In the genomic region with DNA sequence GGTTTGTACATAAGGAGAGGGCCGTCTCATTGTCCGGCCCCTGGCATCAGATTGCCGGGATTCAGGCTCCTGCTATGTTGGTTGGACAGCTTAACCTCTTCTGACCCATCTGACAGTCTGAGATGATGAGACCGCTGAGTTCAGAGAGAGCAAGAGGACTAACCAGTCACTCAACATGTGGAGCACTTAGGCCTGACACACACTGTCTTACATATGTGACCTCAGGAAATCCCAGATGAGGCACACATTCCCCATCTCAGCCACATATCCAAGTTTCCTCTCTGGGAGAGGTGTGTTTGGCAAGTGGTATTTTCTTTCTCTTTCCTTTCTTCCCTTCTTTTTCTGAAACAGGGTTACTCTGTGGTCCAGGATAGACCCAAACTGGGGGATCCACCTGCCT, we compare ENCODE assay signal across 11 mouse cellular contexts. TPM values are rescaled to one million over a fixed set of nuclear protein-coding genes. Genes with fewer than 3 reads are reported as not detected.
"Had no signal": no experiment of that assay in that cellular context is flagged by ENCODE, and none has a peak within 500 bp of the region (broad histone marks: within the 10 kb centered on the region; RNA-seq: fewer than 3 reads in every experiment).

No protein-coding gene starts in this region.

- H3K4me1 ChIP-seq: midbrain, embryonic 13.5 days had no signal

- H3K4me3 ChIP-seq: limb, embryonic 10.5 days; limb, embryonic 13.5 days; liver, embryonic 12.5 days; liver, embryonic 15.5 days; lung, embryonic 15.5 days; midbrain, embryonic 13.5 days; neural tube, embryonic 13.5 days; stomach, embryonic 15.5 days had no signal

- H3K9ac ChIP-seq: limb, embryonic 13.5 days; liver, embryonic 12.5 days; liver, embryonic 15.5 days; lung, embryonic 15.5 days; midbrain, embryonic 13.5 days; stomach, embryonic 15.5 days had no signal

- H3K4me2 ChIP-seq: limb, embryonic 13.5 days; liver, embryonic 12.5 days; liver, embryonic 15.5 days; lung, embryonic 15.5 days; midbrain, embryonic 13.5 days; neural tube, embryonic 13.5 days; stomach, embryonic 15.5 days had no signal

- H3K9me3 ChIP-seq: limb, embryonic 10.5 days; limb, embryonic 13.5 days; liver, embryonic 12.5 days; liver, embryonic 15.5 days; lung, embryonic 15.5 days; midbrain, embryonic 13.5 days; neural tube, embryonic 13.5 days; stomach, embryonic 15.5 days had no signal

- H3K27me3 ChIP-seq: limb, embryonic 13.5 days; lung, embryonic 15.5 days; midbrain, embryonic 13.5 days; neural tube, embryonic 13.5 days; stomach, embryonic 15.5 days had no signal

- H3K27ac ChIP-seq: limb, embryonic 13.5 days; liver, embryonic 12.5 days; liver, embryonic 15.5 days; lung, embryonic 15.5 days; stomach, embryonic 15.5 days had no signal

RNA-seq across cellular contexts. Expression of gene Cort, which starts 18.6 kb away (rescaled TPM):
- total RNA-seq: megakaryocyte-erythroid progenitor cell, adult 5-6 weeks; neutrophil, adult 5-6 weeks had no signal
- polyA plus RNA-seq: liver, embryonic 12.5 days; neural tube, embryonic 13.5 days; thymus, postnatal 0 days had no signal
